Mouse (Mus musculus): ENCODE measurements around the gene Fasl.

Fasl gene

DNA sequence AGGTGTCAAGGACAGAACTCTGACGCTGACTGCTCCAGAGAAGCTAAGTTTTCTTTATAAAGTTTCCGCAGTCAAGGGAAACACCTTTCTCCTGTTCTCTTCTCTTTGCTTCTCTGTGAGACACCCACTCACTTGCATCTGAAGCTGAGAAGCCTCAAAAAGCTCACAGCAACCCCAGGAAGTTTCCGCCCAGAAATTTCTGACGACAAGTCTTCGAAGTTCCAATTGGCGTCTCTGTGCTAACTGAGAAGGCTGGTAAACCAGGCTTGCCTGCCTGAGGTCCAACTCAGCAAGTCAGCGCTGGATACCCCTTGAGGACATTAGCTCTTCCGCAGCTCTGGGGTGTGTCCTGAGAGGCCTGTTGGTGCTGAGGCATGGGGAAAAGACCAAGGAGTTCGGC is at the start of gene Fasl:
TSS of gene Fasl (minus strand) at position 157 of the 400 bp plus-strand sequence.
- no peak for DNase-seq (ENCODE audit: extremely low spot score, low read depth, low spot score)

DNA sequence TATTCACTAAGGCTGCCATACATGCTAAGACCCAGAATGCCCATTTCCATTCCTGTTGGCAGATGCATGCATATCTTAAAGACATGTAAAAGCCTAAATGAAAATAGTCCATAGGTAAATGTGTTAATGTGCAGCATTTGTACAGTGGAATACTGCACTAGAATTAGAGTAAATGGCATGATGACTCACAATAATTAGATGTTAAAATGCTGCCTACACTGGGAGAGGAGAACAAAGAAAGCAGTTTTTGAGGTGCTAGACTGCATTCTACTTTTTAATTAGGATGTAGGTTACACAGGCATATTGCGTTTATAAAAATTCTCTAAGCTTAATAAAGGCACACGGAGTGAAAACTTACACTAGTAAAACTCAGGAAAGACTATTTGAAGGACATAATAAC is 38.4 kb upstream of the Fasl start:
- DNase-seq (ENCODE audit: extremely low spot score, low read depth, low spot score): no peak

DNA sequence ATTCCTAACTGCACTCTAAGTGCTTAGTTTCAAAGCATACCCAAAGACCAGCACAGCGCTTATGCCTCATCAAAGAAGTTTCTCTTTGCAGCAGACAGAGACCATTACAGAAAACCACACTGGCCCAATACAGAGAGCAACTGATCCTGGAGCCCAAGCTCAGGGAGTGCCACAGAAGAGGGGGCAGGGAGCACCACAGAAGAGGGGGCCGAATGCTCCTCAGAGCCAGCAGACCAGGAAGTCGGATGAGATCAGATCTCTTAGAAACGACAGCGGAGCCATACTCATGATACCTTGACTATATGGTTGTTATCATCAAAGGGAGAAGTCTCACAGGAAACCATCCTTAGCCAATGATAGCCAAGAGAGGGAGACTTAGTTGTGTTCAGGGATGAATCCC is 21.1 kb upstream of the Fasl start:
- no peak for DNase-seq (ENCODE audit: extremely low spot score, low read depth, low spot score)

DNA sequence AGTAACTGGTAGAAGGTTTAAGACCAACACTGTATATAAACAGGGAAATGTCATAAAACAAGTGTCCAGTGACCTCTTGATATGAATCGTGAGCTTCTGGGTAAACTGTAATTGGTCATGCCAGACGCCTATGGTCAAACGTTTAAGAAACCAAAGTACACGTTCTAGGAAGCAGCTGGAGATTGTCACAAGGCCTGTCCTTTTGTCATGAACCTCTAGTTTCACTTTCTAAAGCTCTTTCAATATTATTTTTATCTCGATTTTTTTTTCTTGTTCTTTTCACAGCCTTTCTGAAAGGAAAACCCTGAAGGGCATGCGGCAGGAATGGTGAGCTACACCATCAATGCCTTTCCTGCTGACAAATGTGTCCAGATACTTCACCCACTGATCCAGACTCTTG is 20.7 kb upstream of the Fasl start:
- no peak for DNase-seq (ENCODE audit: extremely low spot score, low read depth, low spot score)

DNA sequence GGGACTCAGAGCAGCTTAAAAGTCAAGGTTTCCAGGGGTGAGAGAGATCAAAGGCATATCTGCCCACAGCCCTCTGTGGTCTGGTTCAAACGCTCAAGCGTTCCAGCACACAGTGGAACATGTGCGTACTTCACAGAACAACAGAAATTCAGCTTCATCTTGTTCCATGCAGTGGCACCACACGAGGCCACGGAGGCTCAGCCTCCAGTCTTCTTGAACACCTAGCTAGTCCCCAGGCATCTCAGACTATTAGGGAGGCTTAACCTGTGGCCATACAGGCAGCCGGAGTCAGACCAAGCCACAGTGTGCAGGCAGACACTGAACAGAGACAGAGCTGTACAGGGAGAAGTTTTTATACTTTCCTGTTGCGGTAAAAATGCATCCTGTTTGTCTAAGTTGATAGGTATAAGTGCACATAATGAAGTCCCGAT is 16.3 kb upstream of the Fasl start:
- DNase-seq (ENCODE audit: extremely low spot score, low read depth, low spot score): no peak

DNA sequence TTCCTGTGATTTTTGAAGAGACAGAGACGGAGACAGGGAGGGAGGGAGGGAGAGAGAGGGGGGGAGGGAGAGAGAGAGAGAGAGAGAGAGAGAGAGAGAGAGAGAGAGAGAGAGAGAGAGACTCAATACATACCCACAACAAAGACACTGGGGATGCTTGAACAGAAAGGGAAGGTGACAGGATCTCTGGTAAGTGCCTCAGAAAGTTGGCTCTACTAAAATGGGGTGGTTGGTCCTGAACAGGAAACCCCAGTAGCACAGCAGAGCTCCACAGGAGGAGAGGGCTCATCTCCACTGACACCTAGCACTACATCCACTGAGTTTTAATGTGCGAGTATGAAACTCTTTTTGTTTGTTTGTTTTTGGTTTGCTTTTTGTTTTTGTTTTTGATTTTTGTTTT is 13.0 kb upstream of the Fasl start:
- DNase-seq (ENCODE audit: extremely low spot score, low read depth, low spot score): no peak

DNA sequence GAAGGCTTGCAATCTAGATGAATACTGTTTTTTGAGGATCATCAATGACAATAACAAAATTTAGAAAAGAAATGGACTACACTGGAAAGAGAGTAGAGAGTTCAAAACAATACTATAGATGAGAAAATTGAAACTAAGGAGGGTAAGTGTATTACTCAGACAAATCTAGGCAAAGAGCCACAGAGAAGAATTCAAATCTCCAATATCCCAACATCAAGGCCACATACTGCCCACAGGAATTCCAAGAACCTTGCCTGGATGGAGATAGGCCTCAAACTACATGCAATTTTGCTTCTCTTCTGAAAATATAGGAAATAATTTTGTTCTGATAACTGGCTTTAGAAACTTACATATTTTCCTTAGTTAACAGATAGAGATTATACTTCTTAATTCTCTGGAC is 12.0 kb upstream of the Fasl start:
- no peak for DNase-seq (ENCODE audit: extremely low spot score, low read depth, low spot score)

DNA sequence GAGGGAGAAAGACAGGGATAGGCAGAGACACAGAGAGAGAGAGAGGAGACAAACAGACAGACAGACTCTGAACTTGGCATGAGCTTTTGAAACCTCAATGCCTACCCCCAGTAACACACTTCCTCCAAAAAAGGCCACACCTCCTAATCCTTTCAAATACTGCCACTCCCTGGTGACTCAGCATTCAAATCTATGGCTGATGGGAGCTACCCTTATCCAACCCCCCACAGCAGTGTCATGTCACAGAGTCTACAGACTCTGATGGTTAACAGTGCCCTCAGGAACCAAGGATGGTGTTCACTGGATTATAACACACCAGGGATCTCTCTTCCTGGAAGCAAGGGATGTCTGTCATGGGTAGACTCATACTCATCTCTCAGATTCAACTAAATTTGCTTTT is 11.5 kb upstream of the Fasl start:
- no peak for DNase-seq (ENCODE audit: extremely low spot score, low read depth, low spot score)

DNA sequence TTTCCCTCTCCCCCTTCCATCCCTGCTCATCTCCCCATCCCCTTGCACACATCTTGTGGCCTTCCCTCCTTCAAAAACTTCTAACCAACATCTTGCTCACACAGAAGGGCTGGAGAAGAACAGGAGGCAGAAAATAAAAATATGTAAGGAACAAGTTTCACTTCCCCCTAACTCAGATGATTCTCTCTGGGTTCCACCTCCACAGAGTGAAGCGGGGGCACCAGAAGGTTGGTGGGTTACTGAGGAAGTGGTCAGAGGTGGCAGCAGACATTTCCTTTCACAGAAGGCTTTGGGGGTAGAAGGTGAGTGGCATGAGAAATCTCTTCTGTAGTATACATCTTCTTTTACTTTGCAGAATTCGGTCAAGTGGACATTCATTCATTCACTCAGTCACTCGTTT is 10.6 kb upstream of the Fasl start:
- DNase-seq (ENCODE audit: extremely low spot score, low read depth, low spot score): no peak

DNA sequence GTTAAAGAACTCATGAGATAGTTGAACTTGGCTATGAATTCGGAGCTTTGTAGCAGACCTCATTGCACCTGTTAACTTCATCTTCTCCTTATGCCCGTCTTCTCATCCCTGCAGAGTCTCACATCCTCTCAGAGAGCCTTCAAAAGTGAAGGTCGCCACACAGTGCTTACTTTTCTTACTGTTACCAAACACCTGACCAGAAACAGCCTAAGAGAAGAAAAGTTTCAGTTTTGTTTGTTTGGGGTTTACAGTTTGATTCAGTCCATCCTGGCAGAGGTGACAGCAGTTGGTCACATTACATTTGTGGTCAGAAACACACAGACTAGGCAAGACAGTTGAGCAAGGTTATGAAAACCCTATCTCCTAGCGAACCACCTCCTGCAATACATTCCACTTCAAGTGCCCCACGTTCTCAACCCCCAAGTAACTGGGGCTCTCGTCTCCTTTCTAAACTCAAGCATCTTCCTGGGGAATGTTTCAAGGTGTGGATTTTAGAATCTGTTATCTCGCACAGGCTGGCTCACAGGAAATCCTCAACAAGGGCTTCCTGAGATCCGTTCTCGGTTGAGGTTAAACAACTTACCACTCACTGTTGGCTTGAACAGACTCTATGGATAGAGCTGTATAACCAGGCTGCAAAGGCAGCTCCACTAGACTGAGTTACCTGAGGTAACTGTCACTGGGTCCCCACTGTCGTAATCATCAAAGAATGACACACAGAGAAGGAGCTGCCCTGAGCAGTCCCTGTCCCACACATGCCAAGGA is 6.3 kb upstream of the Fasl start:
- no peak for DNase-seq (ENCODE audit: extremely low spot score, low read depth, low spot score)

DNA sequence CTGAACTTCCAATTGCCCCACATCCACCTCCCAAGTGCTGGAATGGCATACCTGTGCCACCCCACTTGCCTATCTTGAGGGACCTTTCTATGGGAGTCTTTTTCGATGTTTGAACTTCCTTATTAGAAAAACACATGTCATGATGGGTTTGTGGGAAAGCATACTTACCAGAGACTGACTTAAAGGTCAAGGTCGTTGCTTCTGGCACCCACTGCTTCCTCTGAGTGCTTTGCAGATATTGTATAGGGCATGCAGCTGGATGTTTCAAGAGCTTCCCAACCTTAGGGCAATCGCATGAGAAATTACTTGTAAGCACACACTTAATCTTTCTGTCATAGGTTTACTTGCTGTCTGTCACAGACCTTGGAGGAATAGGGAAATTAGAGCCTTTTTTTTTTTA is 5.0 kb upstream of the Fasl start:
- DNase-seq (ENCODE audit: extremely low spot score, low read depth, low spot score): no peak

DNA sequence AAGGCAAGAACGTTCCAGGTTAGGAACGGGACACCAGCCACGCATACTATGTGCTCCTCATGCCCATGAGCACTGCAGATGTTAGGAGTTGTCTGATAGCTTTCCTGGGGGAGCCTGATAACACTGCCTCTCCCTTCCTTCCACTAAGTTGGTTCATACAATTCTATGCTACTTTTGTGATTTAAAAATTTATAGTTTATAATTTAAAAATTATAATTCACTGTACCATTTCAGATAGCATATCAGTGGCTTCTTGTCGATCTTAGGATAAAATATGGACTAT is 4.3 kb upstream of the Fasl start:
- DNase-seq (ENCODE audit: extremely low spot score, low read depth, low spot score): no peak

DNA sequence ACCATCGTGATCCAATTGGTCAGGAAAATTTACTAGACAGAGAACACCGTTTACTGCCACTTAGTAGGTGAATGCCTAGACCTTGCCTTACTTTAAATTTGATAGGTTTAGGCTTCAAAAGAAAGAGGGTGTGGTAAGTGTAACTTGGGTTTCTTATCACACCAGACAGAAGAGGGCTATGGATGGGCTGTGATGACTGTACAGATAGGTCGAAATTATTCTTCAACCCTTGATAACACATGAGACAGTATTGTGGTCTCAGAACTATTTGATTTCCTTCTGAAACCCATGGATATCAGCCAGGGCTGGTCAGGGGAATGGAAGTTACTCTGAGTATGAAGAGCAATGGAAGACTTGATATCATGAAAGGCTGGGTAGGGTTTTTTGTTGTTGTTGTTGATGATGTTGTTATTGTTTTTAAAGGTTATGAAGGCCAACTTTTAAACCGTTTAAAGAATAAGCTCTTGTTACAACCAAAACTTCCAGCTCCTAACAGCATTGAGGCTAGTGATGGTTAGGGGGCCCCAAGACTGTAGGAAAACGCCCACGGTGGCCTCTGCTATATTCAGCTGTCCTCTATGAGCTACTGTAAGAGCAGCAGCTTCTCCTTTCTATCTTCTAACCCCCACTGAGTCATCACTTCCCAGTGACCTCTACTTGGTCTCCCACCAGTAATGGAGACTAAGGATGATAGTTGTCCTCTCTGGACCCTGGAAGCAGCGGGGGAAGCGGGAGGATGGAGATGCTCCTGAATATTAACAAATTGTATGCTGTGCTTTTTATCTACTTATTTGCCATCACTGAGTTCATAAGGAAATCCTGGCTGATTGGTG is 3.8 kb upstream of the Fasl start:
- DNase-seq (ENCODE audit: extremely low spot score, low read depth, low spot score): no peak

DNA sequence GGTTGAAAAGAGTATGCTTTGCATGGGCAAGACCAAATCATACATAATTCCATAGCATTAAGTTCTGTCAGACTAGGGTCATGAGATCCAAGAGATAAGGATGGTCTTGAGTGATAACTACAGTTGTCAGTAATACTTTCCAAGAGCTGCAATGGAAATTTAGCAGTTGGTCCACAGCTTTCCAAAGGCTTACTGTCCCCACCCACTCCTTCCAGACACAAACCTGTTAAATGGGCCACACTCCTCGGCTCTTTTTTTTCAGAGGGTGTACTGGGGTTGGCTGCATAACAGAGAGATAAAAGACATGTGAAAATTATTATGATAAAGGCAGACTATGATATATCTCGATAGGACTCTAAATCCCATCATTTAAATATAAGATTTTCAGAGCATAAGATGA is 5.6 kb downstream of the Fasl start:
- no peak for DNase-seq (ENCODE audit: extremely low spot score, low read depth, low spot score)

DNA sequence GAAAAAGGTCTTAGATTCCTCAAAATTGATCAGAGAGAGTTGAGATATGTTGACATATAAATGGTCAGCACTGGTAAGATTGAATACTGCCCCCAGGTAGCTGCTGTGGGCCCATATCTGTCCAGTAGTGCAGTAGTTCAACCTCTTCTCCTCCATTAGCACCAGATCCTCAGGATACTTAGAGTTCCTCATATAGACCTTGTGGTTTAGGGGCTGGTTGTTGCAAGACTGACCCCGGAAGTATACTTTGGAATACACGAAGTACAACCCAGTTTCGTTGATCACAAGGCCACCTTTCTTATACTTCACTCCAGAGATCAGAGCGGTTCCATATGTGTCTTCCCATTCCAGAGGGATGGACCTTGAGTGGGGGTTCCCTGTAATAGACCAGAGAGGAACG is 6.7 kb downstream of the Fasl start:
- DNase-seq (ENCODE audit: extremely low spot score, low read depth, low spot score): no peak

DNA sequence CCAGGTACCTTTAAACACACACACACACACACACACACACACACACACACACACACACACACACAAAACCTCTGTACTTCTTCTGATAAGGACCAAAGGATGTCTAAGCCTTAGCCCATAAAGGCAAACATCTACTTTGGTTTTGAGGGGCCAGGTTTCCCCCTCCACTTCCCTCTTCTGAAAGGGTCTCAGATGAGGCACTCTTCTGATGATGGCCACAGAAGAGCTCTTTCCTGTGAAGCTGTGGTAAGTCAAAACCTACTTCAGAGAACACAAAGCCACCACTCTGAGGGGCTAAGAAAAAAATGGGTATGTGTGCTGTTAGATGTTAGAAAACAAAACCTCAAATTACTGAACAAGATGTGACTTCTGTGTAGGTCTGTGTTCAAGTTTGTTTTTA is 9.2 kb downstream of the Fasl start:
- DNase-seq (ENCODE audit: extremely low spot score, low read depth, low spot score): no peak

DNA sequence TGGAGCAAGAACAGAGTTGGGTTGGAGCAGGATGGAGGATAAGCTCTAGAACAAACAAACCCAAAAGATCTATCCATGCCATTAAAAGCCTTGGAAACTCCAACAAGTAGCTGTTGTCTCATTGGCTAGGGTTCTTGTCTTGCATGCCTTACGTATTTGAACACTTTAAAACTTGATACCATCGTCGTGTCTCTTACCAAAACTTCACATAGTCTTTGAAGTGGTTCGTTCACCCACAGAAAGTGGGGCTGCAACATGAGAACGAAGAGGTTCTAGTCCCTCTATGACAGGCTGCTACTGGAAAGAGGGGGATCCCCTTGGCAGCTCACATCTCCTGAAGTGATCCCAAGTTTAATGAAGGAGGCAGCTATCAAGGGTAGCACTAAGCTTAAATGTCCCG is 13.1 kb downstream of the Fasl start:
- DNase-seq (ENCODE audit: extremely low spot score, low read depth, low spot score): no peak

DNA sequence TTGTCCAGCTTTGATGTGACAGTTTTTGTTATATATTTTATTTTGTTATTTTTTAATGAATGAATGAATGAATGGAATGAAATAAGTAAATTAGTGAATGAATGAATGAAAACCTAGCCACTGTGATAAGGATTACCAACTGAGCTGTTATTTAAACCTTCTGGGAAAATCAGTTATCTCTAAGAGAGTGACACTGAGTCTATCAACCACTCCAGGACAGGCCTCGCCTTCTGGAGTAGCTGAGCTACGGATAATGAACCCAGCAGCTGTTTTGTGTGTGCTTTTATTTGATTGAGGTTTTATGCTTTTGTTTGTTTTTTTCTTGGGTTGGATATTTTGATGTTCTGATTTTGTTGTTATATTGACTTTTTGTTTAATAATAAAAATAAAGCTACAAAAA is 17.0 kb downstream of the Fasl start:
- DNase-seq (ENCODE audit: extremely low spot score, low read depth, low spot score): no peak

DNA sequence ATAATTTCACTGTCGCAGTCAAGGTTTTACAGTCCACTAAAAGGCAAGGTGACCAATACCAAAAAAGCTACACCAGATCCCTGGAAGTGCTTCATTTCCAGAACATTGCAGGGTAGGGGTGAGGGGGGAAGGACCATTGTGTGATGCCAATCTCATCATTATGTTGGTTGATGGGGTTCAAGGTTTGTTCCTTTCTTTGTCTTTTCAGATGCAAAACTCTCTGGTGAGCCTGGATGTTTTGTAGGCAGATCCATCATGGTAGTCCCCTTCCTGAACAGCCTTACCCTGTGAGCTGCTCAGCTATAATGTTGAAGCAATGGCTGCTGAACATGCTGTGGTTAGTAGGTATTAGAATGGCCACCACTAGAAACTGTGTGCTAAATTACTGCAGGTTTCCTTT is 19.0 kb downstream of the Fasl start:
- DNase-seq (ENCODE audit: extremely low spot score, low read depth, low spot score): no peak

DNA sequence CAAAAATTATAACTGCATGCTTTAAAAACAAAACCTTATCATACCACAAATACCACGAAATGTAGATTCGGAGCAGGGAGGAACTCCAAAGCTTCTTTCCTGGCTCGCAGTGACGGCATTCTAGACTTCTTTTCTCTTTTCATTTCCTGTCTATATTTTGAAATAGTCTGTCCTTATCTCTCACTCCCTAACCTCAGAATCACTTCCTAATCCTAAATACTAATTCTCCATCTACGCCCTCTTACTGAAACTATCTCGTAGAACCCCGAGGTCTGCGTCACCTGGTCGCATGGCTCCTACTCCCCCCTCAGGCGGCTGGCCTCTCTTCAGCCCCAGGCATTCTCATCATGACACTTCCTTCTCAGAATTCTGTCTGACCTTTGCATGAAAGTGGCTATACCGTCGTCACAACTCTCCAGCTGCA is 21.2 kb downstream of the Fasl start:
- DNase-seq (ENCODE audit: extremely low spot score, low read depth, low spot score): no peak

DNA sequence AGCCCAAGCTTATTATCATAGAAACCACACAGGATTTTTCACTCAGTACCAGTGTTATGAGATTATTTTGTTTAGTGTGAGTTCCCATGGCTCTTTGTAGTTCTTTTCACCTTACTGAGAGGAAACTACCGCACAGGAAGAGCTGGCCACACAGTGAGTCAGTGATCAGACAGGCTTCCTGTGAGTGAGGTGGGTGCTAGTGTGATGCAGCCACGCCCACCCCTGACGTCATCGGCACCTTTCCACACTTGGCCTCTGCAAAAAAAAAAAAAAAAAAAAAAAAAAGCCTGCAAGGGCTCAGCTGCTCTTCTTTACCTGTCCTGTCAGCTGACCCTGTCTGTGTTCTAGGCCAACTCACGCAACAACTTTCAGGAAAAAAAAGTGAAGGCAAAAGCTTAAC is 21.6 kb downstream of the Fasl start:
- DNase-seq (ENCODE audit: extremely low spot score, low read depth, low spot score): no peak

DNA sequence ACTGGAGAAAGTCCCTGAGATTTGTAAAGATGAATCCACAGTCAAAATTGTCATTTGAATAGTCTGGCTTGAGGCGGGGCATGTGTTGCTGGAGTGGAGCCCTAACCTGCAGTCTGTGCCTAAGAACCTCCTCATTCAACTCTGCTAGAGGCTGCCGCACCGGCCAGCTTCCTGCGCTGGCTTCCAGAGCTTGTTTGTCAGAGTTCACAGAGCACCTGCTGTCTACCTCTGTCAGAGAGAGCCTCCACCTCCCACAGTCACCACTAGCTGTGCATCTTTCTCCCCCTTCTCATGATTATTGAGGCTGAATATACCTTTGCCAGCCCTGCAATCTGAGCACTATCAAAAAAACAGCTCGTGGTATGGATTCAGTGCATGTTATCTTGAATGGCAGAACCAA is 22.4 kb downstream of the Fasl start:
- no peak for DNase-seq (ENCODE audit: extremely low spot score, low read depth, low spot score)

DNA sequence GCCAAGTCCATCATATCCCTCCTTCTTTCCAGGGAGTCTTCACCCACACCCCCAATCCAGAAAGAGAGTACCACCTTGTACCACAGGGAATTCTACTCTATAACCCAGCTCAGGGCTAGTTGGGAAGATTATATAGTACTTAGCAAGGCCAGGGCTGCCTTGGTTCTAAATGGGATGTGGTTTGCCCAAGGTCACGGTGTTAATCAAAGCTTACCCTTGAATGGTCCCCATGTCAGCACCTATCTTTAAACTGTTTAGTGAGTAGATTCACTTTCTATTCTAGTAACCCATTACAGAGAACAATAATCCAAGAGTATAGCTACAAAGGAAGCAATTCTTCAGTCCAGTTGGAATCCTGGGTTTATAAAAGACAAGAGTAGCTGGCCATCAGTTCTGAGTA is 23.3 kb downstream of the Fasl start:
- DNase-seq (ENCODE audit: extremely low spot score, low read depth, low spot score): no peak
